Mouse (Mus musculus) embryo, embryonic 10.5 days (tissue): ENCODE measurements around the gene Cdyl2.

Source experiments
- DNase-seq: peaks from one replicate; pipeline ENCODE4 v3.0.0-alpha.2; 2015; ENCODE audit warnings: low spot score

Gene Cdyl2

DNA sequence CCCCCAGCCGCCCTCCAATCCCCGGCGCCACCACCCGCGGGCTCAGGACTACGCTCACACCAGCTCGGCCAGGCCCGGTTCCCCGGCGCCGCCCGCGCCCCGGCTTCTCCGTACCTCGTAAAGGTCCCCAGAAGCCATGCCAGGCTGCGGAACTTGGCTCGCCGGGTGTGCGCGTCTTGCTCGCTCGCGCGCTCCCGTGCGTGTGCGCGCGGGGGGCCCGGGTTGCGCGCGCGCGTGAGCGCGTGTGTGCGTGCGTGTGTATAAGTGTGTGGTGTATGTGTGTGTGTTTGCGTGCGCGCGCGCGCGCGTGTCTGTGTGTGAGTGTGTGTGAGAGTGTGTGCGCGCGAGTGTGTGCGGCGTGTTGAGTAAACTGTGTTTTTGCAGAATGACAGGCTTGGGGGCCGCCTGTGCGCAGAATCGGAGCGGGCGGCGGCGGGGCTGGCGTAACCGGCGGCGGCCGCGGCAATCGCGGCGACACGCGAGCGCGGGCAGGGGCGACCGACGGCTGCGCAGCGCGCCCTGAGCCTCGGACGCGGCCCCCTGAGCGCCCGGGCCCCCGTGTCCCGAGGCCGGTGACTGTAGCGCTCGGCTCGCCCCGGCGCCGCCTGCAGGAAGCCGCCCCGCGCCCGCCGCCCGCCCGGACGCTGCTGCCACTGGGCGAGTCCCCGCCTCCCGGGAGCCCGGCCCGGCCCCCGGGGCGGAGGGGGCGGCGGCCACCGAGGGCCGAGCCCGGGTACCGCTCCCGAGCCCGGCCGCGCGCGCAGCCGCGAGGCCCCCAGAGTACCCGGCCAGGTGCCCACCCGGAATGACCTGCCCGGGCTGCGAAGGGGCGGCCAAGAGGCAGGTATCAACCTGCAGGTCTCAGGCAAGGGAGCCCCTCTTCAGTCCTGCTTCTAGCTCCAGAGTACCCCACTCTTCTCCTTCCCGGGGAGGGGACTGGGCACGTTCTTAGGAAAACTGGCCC is at the start of gene Cdyl2:
Cdyl2 (minus strand) TSS at position 308 of the 964 bp plus-strand sequence.
- DNase-seq = peak; percentile 79

DNA sequence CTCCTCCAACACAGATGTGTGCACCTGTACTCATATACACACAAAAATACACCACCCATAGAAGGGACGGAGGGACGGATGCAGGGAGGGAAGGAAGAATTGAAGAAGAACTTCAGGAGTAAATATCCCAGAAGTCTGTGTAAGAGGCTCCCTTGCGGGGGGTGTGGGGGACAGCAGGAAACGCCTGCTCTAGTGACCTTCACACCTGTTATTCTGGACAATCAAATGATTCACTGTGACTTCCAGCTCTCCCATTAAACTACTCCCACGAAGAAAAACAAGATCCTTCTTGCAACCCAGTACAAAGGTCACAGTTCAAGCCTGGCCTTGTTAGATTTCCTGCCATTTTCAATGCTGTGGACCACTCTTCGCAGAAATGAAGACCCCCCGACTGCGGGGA is 47.8 kb upstream of the Cdyl2 start:
- DNase-seq = no peak

DNA sequence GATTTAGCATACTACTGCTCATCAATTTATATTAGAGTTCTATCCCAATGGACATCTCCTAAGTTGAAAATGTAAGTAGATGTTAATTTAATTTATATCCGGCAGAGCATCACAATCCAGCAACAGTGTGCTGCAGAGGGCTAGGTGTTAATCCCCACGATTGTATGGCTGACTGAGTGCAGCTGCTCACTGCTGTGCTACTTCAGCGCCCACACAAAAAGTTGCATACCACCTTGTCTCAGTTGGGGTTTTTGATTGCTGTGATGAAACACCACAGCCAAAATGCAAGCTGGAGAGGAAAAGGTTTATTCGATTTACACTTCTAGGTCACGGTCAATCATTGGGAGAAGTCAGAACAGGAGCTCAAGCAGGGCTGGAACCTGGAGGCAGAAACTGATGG is 41.4 kb upstream of the Cdyl2 start:
- no peak for DNase-seq

GRCm38 (mm10) chr8:116772727-116773126 is 39.9 kb upstream of the Cdyl2 start:
- no peak for DNase-seq

GRCm38 (mm10) chr8:116771797-116772343 is 39.1 kb upstream of the Cdyl2 start:
- peak; percentile 7 for DNase-seq

- DNase-seq = peak; percentile 7
Measured at GRCm38 (mm10) chr8:116770756-116771155, 38.0 kb upstream of the Cdyl2 start.

GRCm38 (mm10) chr8:116756174-116756573 is 23.4 kb upstream of the Cdyl2 start:
- no peak for DNase-seq

GRCm38 (mm10) chr8:116755557-116755956 is 22.8 kb upstream of the Cdyl2 start:
- peak; percentile 64 for DNase-seq

- DNase-seq = no peak
Measured at GRCm38 (mm10) chr8:116740726-116741125, 7.9 kb upstream of the Cdyl2 start.

- peak; percentile 12 for DNase-seq
Measured at GRCm38 (mm10) chr8:116735306-116735705, 2.5 kb upstream of the Cdyl2 start.

- no peak for DNase-seq
Measured at GRCm38 (mm10) chr8:116734176-116734575, 1.4 kb upstream of the Cdyl2 start.

- DNase-seq = no peak
Measured at GRCm38 (mm10) chr8:116733648-116734014, 840 bp upstream of the Cdyl2 start.

DNA sequence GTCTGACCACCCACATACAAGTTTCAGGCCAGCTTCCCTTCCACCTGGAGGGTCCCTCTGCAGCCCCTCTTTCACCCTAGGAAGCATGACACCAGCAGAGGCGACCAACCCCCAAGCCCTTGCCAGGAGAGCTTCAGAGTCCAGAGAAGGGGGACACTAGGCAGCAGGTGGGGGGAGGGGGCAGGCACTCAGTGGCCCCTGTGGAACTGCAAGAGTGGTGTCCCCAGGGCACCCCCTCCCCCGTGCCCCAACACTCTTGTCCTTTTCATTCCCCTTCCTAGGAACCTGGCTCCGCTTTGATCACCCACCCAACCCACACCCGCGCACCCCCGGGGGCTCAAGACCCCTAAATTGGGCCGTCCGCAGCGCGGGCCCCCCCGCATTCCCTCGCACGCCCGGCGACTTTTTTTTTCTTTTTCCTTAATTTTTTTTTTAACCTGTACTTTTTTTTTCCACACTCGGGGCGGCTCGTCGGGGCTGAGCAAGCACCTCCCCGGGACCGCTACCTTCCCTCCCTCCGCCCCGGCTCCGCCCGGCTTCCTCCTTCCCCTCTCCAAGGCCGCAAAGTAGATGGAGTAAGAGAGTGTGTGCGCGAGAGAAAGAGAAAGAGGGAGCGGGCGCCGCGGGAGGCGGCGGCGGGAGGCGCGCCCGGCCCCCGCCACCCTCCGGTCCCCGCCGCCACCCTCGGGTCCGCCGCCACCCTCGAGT is 661 bp downstream of the Cdyl2 start:
- peak; percentile 39 for DNase-seq

- no peak for DNase-seq
Measured at GRCm38 (mm10) chr8:116721451-116721850, 11.3 kb downstream of the Cdyl2 start.

- DNase-seq = no peak
Measured at GRCm38 (mm10) chr8:116707496-116707895, 25.3 kb downstream of the Cdyl2 start.

DNA sequence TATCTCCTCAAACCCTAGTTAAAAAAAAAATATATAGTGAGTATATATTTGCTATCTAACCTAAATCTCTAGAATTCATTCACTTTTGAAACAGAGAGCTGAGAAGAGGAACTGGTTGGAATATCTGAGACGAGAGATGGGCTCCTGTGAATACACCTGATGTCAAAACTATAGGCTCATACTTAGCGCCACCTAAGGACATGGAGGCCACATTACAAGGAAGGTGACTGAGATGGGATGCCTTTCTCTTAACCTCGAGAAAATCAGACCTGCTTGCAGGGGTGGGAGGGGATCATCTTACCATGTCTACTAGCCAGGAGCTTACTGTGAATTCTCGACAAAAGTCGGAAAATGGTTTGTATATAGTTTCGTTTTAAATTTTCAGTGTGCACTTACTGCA is 30.3 kb downstream of the Cdyl2 start:
- DNase-seq = no peak

DNA sequence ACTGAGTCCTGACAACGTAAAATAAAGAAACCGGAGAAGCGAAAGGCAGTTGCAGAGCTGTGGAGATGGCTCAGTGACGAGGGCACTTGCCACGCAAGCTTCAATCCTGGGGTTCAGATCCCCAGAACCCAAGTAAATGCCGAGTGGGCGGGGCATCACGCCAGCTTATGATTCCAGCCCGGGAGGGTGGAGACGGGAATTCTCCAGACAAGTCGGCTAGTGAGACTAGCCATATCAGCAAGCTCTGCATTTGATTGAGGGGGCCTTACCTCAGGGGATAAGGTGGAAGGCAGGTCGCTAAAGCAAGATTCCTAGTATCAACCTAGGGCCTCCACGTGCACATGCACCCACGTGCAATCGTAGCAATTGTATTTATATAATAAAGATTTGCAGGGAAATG is 39.9 kb downstream of the Cdyl2 start:
- DNase-seq = no peak

DNA sequence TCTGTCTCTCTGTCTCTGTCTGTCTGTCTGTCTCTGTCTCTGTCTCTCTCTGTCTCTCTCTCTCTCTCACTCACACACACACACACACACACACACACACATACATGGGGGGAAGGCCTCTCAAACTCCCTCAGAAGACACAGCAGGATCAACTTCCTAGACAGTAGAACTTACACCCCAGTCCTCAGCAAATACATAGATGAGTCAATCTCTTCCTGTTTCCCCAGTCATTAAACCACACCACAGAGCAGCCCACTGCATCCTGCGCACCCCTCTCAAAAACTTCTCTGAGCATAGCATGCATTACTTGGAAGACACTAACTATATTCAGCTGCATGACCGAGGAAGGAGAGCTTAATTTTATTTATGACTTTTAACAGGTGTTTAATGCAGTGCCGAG is 43.0 kb downstream of the Cdyl2 start:
- DNase-seq = no peak

DNA sequence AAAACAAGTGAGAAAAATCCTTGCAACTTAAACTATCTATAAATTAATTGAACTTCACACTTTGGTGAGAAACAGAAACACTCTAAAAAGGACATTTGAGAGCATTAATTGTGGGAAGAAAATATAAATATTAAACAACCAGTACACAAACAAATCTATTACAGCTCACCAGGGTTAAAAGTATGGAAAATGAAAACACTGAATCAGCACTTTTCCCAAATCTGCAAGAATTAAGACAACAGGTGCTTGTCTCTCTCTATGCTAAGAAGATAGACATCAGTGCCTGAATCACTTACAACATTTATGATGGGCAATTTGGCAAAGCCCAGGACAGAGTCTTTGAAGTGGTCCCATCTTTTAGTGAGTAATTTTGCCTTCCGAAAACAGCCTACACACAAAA is 56.6 kb downstream of the Cdyl2 start:
- no peak for DNase-seq

GRCm38 (mm10) chr8:116673966-116674805 is 58.6 kb downstream of the Cdyl2 start:
- DNase-seq = no peak

DNA sequence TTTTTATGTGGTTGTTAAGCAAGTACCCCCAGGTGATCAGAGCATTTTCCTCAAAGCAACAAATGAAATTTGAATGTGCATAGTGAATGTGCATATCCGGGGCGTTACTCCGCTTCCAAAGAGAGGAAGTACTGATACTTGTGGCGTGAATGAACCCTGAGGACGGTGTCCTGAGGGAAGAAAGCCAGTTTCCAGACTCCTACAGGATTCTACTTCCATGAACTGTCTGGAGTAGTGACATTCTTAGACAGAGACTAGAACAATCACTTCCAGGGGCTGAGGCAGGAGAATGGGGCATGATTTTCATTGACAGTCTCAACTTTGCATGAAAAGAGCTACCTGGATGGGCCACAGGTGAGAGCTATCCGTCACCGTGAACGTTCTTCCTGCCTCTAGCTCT is 59.3 kb downstream of the Cdyl2 start:
- no peak for DNase-seq

GRCm38 (mm10) chr8:116673052-116673451 is 59.7 kb downstream of the Cdyl2 start:
- DNase-seq = no peak
